Mouse (Mus musculus) CH12.LX (cell line): Measurements from ENCODE around the gene Cmss1. TPM values are rescaled to one million over a fixed set of nuclear protein-coding genes. Genes with fewer than 3 reads are reported as not detected.

ENCODE experiments used
- DNase-seq: peaks from one replicate; pipeline ENCODE4 v3.0.0-alpha.2; 2013; ENCODE audit errors: extremely low read depth
- H3K27ac ChIP-seq: 2 replicates; pipeline ENCODE4 v1.5.1; 2012; ENCODE audit warnings: low read depth, mild to moderate bottlenecking, control low read depth, moderate library complexity; ENCODE audit not compliant: insufficient read depth
- H3K27me3 ChIP-seq: replicated peaks from 2 replicates; pipeline ENCODE3; 2012; ENCODE audit warnings: inconsistent platforms
- H3K36me3 ChIP-seq, 2 experiments: replicated peaks in 1 of 2; 2 replicates each; pipeline versions ENCODE3 to v1.6.1; 2012; ENCODE audit warnings: inconsistent platforms in 1 of 2, low read length in 1 of 2, mild to moderate bottlenecking in 1 of 2, mixed read lengths in 1 of 2, moderate library complexity in 1 of 2; ENCODE audit not compliant: control insufficient read depth in 1 of 2, insufficient read depth in 1 of 2
- H3K4me1 ChIP-seq, 2 experiments: 2 replicates each; pipeline ENCODE4 v1.6.1; 2012; ENCODE audit warnings: inconsistent platforms in 1 of 2, moderate library complexity in 1 of 2; ENCODE audit not compliant: insufficient read depth in 2 of 2, control insufficient read depth in 1 of 2
- H3K4me2 ChIP-seq: 2 replicates; pipeline ENCODE4 v1.6.1; 2012; ENCODE audit warnings: low read depth, mild to moderate bottlenecking, control low read depth; ENCODE audit not compliant: poor library complexity, insufficient read depth, severe bottlenecking
- H3K4me3 ChIP-seq, 3 experiments: fragments of 150-350 bp in 1 of 3; sonication (generic) in 1 of 3; replicated peaks in 1 of 3; 2 replicates each; pipeline versions ENCODE3 to v1.5.1; 2011 to 2012; ENCODE audit warnings: low read depth in 2 of 3, low read length in 2 of 3, mild to moderate bottlenecking in 2 of 3, moderate library complexity in 2 of 3, control low read depth in 1 of 3, improper control_type of control experiment in 1 of 3, inconsistent platforms in 1 of 3, mixed read lengths in 1 of 3; ENCODE audit not compliant: poor library complexity in 1 of 3
- H3K79me2 ChIP-seq: replicated peaks from 2 replicates; pipeline ENCODE4 v1.6.1; 2012; ENCODE audit warnings: mild to moderate bottlenecking, moderate library complexity; ENCODE audit not compliant: control insufficient read depth, poor library complexity, insufficient read depth, severe bottlenecking; ENCODE audit errors: extremely low read depth
- H3K9ac ChIP-seq: 2 replicates; pipeline ENCODE4 v1.6.1; 2012; ENCODE audit warnings: low read depth, mild to moderate bottlenecking, control low read depth, moderate library complexity; ENCODE audit not compliant: insufficient read depth
- H3K9me3 ChIP-seq: replicated peaks from 2 replicates; pipeline ENCODE3; 2012; ENCODE audit warnings: low read length, inconsistent platforms, mixed read lengths
- BHLHE40 ChIP-seq: IDR thresholded peaks from 2 replicates; pipeline ENCODE4 v1.6.1; 2011; ENCODE audit warnings: mild to moderate bottlenecking, low read depth, low read length, improper control_type of control experiment
- CHD1 ChIP-seq: IDR thresholded peaks from 2 replicates; pipeline ENCODE4 v1.6.1; 2012; ENCODE audit warnings: low read depth, low read length, improper control_type of control experiment, inconsistent platforms
- CHD2 ChIP-seq: IDR thresholded peaks from 2 replicates; pipeline ENCODE4 v1.6.1; 2011; ENCODE audit warnings: low read length, improper control_type of control experiment
- CTCF ChIP-seq, 2 experiments: IDR thresholded peaks in 1 of 2; conservative IDR thresholded peaks in 1 of 2; 2 replicates each; pipeline ENCODE4 v1.5.1; 2011 to 2012; ENCODE audit warnings: low read depth in 2 of 2, low read length in 2 of 2, improper control_type of control experiment in 1 of 2, inconsistent platforms in 1 of 2, mild to moderate bottlenecking in 1 of 2, moderate library complexity in 1 of 2
- E2F4 ChIP-seq: IDR thresholded peaks from 2 replicates; pipeline ENCODE4 v1.6.1; 2011; ENCODE audit warnings: low read depth, low read length, improper control_type of control experiment; ENCODE audit not compliant: insufficient replicate concordance
- IRF4 ChIP-seq: IDR thresholded peaks from 2 replicates; pipeline ENCODE4 v1.6.1; 2014; ENCODE audit warnings: low read depth, mild to moderate bottlenecking, inconsistent platforms, low read length, improper control_type of control experiment
- MAFK ChIP-seq: IDR thresholded peaks from 2 replicates; pipeline ENCODE4 v1.6.1; 2011; ENCODE audit warnings: low read length, improper control_type of control experiment; ENCODE audit not compliant: insufficient replicate concordance
- MAX ChIP-seq: IDR thresholded peaks from 2 replicates; pipeline ENCODE4 v1.6.1; 2011; ENCODE audit warnings: low read length, improper control_type of control experiment
- MAZ ChIP-seq: IDR thresholded peaks from 2 replicates; pipeline ENCODE4 v1.6.1; 2012; ENCODE audit warnings: low read depth, mild to moderate bottlenecking, inconsistent platforms, low read length, improper control_type of control experiment, moderate library complexity
- MEF2A ChIP-seq: IDR thresholded peaks from 2 replicates; pipeline ENCODE4 v1.6.1; 2014; ENCODE audit warnings: low read depth, mild to moderate bottlenecking, inconsistent platforms, low read length, improper control_type of control experiment, borderline replicate concordance
- MXI1 ChIP-seq: IDR thresholded peaks from 2 replicates; pipeline ENCODE4 v1.6.1; 2011; ENCODE audit warnings: mild to moderate bottlenecking, low read depth, low read length, improper control_type of control experiment
- MYC ChIP-seq: IDR thresholded peaks from 2 replicates; pipeline ENCODE4 v1.6.1; 2011; ENCODE audit warnings: low read depth, mild to moderate bottlenecking, improper control_type of control experiment, low read length
- NELFE ChIP-seq: IDR thresholded peaks from 2 replicates; pipeline ENCODE4 v1.6.1; 2011; ENCODE audit warnings: low read depth, low read length, improper control_type of control experiment
- PAX5 ChIP-seq: IDR thresholded peaks from 2 replicates; pipeline ENCODE4 v1.6.1; 2012; ENCODE audit warnings: low read length, inconsistent platforms, mixed read lengths
- RCOR1 ChIP-seq: conservative IDR thresholded peaks from 2 replicates; pipeline ENCODE4 v1.6.1; 2012; ENCODE audit warnings: low read depth, mild to moderate bottlenecking, inconsistent platforms, low read length, improper control_type of control experiment
- SIN3A ChIP-seq: IDR thresholded peaks from 2 replicates; pipeline ENCODE4 v1.6.1; 2012; ENCODE audit warnings: low read length, improper control_type of control experiment, inconsistent platforms
- TBP ChIP-seq: conservative IDR thresholded peaks from 2 replicates; pipeline ENCODE4 v1.6.1; 2011; ENCODE audit warnings: low read depth, low read length, improper control_type of control experiment
- TCF12 ChIP-seq: IDR thresholded peaks from 2 replicates; pipeline ENCODE4 v1.6.1; 2014; ENCODE audit warnings: low read depth, mild to moderate bottlenecking, inconsistent platforms, low read length, improper control_type of control experiment
- UBTF ChIP-seq: IDR thresholded peaks from 2 replicates; pipeline ENCODE4 v1.6.1; 2012; ENCODE audit warnings: low read depth, mild to moderate bottlenecking, inconsistent platforms, low read length, improper control_type of control experiment, moderate library complexity
- ZC3H11A ChIP-seq: IDR thresholded peaks from 2 replicates; pipeline ENCODE4 v1.6.1; 2012; ENCODE audit warnings: low read depth, mild to moderate bottlenecking, inconsistent platforms, low read length, improper control_type of control experiment
- ZMIZ1 ChIP-seq: IDR thresholded peaks from 2 replicates; pipeline ENCODE4 v1.6.1; 2012; ENCODE audit warnings: low read depth, mild to moderate bottlenecking, inconsistent platforms, low read length, improper control_type of control experiment
- ZNF384 ChIP-seq: IDR thresholded peaks from 2 replicates; pipeline ENCODE4 v1.6.1; 2012; ENCODE audit warnings: low read depth, low read length, improper control_type of control experiment, inconsistent platforms
- dilution Hi-C: fragments of 300-500 bp; cut with MboI; formaldehyde crosslinking; loops from 2 replicates; pipeline ENCODE4 v1.14.3; 2020; ENCODE audit warnings: low sequenced_read_pairs; ENCODE audit not compliant: extremely low pct_unique_long_range_greater_than_20kb, extremely low pct_ligation_motif_present
- in situ Hi-C: fragments of 300-500 bp; cut with MboI; formaldehyde crosslinking; loops from 3 replicates; pipeline ENCODE4 v1.14.3; 2019; ENCODE audit warnings: low sequenced_read_pairs, low pct_ligation_motif_present, low pct_unique_long_range_greater_than_20kb, mixed read lengths
- polyA plus RNA-seq: library from polyadenylated mRNA; unstranded; fragments of >175 nt; gene quantifications from 2 replicates; pipeline ENCODE4 v1.2.1, GENCODE M21; 2012; ENCODE audit warnings: low read depth; ENCODE audit not compliant: insufficient read length
- total RNA-seq, 2 experiments: library from RNA; depleted of rRNA; stranded (reverse); fragments of 300-350 nt in 1 of 2; fragments of >200 nt in 1 of 2; gene quantifications; 2 replicates each; pipeline ENCODE4 v1.2.3; 2012 to 2014

Gene Cmss1
- total and polyA plus RNA-seq, 3 experiments, result 94.7 to 107 (median 103) TPM

DNA sequence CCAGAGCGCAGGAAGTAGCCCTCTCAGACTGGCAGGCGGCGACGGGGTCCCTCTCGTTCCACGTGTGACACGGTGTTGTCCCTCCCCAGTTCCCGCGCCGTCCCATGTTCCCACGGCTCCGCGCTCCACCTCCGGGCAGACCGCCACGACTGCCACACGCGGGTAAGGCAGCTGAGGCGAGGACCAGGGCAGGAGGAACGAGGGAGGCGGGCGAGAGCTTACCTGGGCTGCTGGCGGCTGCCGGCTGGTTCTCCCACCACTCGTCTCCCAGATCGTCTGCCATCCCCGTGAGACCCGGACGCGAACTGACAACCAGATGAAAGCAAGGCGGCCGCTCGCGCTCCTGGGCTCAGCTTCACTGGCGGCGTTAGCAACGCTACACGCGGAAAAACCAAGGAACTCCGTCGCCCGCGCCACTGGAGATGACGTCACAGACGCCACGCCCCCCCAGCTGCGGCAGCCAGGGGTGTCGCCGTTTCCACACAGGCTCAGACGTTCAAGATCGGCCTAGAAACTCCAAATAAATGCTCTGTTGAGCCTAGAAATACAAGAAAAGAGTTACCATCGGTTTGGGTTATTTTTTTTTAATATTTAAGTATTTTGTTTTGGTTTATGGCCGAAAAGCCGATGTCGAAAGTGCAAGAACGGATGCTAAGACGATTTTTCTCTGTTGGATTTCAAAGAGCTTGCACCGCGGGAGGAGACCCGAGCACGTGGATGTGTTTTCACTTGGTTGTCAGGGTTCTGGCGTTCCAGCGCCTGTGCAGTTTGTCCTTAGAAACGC is at the start of gene Cmss1 (continued):
- TF ChIP-seq RCOR1, result no peak

DNA sequence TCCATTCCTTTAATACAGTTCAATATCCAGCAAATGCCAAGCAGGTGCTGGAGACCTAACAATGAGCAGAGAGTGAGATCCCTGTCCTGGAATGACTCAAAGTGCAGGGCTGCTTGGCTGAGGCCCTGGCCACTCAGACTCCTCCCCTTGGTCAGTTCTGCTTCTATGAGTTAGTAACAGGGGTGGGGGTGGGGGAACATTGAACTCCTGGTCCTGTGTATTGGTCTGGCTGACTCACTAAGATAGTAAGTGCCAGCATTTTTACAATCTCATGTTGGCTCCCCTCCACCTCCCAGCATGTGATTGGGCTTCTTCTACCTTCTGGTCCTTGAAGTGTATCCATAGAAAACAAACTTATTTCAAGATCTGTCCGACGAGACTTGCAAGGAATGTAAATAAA is 43.2 kb upstream of the Cmss1 start:
- no peak overlapping the region for H3K4me2 ChIP-seq
- no peak overlapping the region for H3K27ac ChIP-seq
- no peak overlapping the region for H3K9ac ChIP-seq
- in situ Hi-C loops, result loop anchor here (25.0 kb wide), 2 partner anchors 637 to 1012 kb away; partner anchors contain the start of gene Cpox
- no peak overlapping the region for H3K4me3 ChIP-seq
- dilution Hi-C loops, result no loop called here
- H3K36me3 ChIP-seq, result no peaks in the 10 kb centered on the region
- H3K27me3 ChIP-seq, result peaks cover 53% of the 10 kb centered on the region
- TF ChIP-seq ZC3H11A (no peak), E2F4 (no peak), MAZ (no peak), UBTF (no peak), MYC (no peak), NELFE (no peak), SIN3A (no peak), IRF4 (no peak), ZMIZ1 (no peak)
- no peak for DNase-seq
- H3K4me1 ChIP-seq, result no peaks in the 10 kb centered on the region
- H3K79me2 ChIP-seq, result no peaks in the 10 kb centered on the region
- no peaks in the 10 kb centered on the region for H3K9me3 ChIP-seq

DNA sequence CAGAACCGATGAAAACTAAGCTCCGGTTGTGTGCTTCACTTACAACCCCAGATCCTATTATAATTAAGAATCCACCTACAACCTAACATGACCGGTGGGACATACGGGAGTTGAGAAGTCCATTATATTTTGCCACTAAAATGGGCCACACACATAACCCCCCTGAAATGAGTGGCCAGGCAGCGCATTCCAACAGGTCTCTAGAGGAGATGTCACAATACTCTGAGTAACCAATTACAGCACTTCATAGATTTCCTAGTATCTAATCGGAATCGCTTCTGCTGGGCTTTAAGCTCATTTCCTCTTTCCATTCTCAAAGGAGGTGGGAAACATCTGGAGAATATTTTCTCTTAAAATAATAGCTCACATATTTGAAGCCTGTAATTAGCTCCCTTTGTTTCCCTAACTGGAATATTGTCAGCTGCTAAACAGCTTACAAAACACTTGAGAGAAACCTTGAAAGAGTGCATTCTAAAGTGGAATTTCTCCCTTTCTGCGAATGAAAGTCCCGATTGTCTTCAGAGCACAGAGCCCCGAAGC is 34.8 kb upstream of the Cmss1 start:
- H3K27me3 ChIP-seq, result peaks cover 25% of the 10 kb centered on the region
- TF ChIP-seq CHD2 (no peak), E2F4 (no peak), MAX (no peak), TCF12 (no peak), NELFE (no peak), ZNF384 (no peak), MEF2A (no peak), ZMIZ1 (no peak), CTCF (conservative IDR thresholded peaks at IDR 0.05 in 1 of 2, IDR thresholded peaks at IDR 0.05 in 1 of 2; ENCODE audit: low read depth in 2 of 2, low read length in 2 of 2) (no peak), BHLHE40 (no peak), ZC3H11A (no peak), PAX5 (no peak), TBP (no peak), CHD1 (no peak), MXI1 (no peak), SIN3A (no peak), RCOR1 (no peak), MAFK (no peak)
- dilution Hi-C loops, result no loop called here
- in situ Hi-C loops, result no loop called here
- H3K4me3 ChIP-seq, result no peak overlapping the region
- no peak overlapping the region for H3K27ac ChIP-seq
- no peaks in the 10 kb centered on the region for H3K36me3 ChIP-seq
- H3K4me1 ChIP-seq, result no peaks in the 10 kb centered on the region
- no peak overlapping the region for H3K9ac ChIP-seq
- H3K4me2 ChIP-seq, result no peak overlapping the region
- no peaks in the 10 kb centered on the region for H3K9me3 ChIP-seq
- no peaks in the 10 kb centered on the region for H3K79me2 ChIP-seq
- DNase-seq, result no peak
